Mouse (Mus musculus) megakaryocyte-erythroid progenitor cell, adult 5 weeks (primary cell): ENCODE measurements around the gene Fbxo5. TPM values are rescaled to one million over a fixed set of nuclear protein-coding genes. Genes with fewer than 3 reads are reported as not detected.

ENCODE experiments used
- polyA plus RNA-seq: library from polyadenylated mRNA; stranded (reverse); fragments of >175 nt; gene quantifications from 2 replicates; pipeline ENCODE4 v1.2.3, GENCODE M21; 2012

Fbxo5 gene
- polyA plus RNA-seq, result 6.0 and 8.3 TPM in 2 replicates

GRCm38 (mm10) chr10:5805243-5805730 is at the start of gene Fbxo5:
TSS of gene Fbxo5 (minus strand) at chr10:5805600.

GRCm38 (mm10) chr10:5823740-5824491 is 18.5 kb upstream of the Fbxo5 start, which contains the start of gene Mtrf1l:
TSS of gene Mtrf1l (minus strand) at chr10:5823910.

Other genes starting within 250 kb of the Fbxo5 start
- 18.8 and 26.8 TPM in 2 replicates for gene Myct1, start 211.8 kb downstream of the Fbxo5 start, polyA plus RNA-seq
- not detected in 2 replicates for gene Vip, start 166.4 kb downstream of the Fbxo5 start, polyA plus RNA-seq
- gene Mtrf1l, start 18.3 kb upstream of the Fbxo5 start, polyA plus RNA-seq, result 3.5 and 4.3 TPM in 2 replicates
- 0.09 TPM in 1 of 2 replicates, not detected in the other for gene Rgs17, start 116.8 kb upstream of the Fbxo5 start, polyA plus RNA-seq